Mouse (Mus musculus) ovary, postnatal 36 days (tissue): ENCODE results near the gene Crebrf.

Experiments
- DNase-seq: peaks from one replicate; pipeline ENCODE4 v3.0.0; 2022; ENCODE audit warnings: low spot score, mixed read lengths

Crebrf gene

DNA sequence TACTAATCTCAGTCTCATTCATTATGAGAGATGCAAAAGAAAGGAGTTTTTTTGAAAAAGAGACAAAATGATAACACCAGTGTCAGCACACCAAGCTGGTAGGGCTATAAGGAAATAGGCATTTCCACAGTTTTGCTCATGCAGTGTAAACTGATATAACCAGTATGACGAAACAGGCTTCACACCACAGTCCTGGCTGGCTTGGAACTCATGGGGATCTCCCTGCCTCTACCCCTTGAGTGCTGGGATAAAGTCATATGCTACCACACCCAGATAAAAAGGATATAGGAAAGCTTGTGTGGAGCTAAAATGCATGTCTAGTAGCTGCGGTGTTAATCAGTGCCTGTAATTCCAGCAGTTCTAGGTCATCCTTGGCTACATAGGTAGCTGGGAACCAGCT is 64.0 kb downstream of the Crebrf start:
- no peak for DNase-seq

GRCm38 (mm10) chr17:26780750-26781571 is 65.5 kb downstream of the Crebrf start, which contains the start of gene Bnip1:
TSS of gene Bnip1 (plus strand) at chr17:26781066.
- DNase-seq: peak; percentile 79

GRCm38 (mm10) chr17:26781610-26782043 is 66.2 kb downstream of the Crebrf start:
- no peak for DNase-seq

GRCm38 (mm10) chr17:26784525-26784924 is 69.1 kb downstream of the Crebrf start:
- no peak for DNase-seq

DNA sequence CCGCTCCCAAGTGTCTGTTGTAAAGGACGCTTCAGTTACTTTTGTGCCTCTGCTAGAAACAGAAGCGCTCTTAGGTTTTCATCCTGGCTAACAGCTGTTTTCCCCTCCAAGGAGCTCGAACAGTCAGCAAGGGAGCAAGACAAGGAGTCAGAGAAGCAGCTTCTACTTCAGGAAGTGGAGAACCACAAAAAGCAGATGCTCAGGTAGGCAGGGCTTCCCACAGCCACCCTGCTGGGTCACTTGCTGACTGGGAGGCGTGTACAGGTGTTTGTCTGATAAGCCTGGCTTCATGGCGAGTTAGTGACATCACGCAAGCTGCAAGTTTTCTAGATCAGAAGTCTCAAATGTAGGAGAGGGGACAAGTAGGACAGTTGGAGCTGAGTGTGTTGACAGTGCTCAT is 71.1 kb downstream of the Crebrf start:
- DNase-seq: no peak

- DNase-seq: no peak
These were observed 73.5 kb downstream of the Crebrf start for GRCm38 (mm10) chr17:26788986-26789385.

DNA sequence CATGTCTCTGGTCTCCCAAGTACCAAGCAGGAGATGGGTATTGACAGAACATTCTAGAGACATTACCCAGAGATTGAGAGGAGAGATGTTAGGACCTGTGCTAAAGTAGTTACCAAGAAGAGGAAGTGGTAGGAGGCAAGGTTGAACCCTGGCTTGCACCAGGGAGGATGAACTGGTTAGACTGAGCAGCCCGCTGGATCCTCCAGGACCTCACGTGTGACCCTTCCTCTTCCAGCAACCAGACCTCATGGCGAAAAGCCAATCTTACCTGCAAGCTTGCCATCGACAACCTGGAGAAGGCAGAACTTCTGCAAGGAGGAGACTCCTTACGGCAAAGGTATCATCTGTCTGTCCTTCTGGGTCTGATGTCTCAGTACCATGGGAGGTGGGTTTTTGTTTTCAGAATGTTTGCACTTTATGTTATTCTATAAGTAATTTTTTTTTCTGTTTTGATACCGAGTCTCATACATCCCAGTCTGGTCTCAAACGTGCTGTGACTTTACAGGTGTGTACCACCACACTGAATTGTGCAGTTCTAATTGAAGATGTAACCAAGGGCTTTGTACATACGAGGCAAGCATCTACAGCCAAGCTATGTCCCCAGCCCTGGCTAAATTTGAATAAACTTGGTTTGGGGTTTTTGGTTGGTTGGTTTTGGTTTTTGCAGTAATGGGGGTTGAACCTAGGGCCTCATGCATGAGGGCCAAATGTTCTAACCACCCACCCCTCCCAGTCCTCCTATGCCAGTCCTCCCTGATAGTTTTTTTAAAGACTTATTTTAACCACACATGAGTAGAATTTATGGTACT is 74.2 kb downstream of the Crebrf start:
- no peak for DNase-seq

DNA sequence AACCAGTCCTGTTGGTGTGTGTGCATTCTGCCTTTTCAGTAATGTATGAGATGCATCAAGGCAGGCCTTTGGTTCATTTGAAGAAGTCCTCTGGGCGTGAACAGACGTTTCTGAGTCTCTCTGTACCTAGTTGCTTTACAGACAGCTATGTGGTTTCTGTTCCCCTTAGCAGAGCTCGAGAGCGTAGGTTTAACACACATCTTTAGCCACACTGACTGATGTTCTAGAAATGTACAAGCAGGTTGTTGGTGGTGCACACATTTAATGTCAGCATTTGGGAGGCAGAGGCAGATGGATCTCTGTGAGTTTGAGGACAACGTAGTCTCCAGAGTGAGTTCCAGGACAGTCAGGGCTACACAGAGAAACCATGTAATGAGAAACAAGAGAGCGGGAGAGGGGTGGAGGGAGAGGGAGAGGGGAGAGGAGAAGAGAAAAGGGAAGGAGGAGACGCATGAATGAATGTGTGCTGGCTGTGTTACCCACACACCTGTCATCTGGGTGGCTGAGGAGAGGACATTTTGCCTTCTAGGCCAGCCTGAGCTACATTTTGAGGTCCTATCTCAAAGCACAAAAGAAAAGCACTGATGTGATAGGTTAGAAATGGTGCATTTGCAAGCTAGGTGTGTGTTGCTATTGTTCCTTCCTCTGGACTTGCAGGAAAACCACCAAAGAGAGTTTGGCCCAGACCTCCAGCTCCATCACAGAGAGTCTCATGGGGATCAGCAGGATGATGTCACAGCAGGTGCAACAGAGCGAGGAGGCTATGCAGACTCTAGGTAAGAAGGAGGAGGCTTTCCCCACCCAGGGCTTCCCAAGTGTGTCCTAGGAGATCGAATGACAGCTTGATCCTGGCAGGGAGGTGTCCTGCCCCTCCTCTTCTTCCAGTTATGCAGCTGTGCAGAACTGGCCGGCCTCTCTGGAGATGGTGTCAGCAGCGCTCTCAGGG is 75.1 kb downstream of the Crebrf start:
- no peak for DNase-seq

GRCm38 (mm10) chr17:26791580-26791979 is 76.1 kb downstream of the Crebrf start:
- DNase-seq: no peak

GRCm38 (mm10) chr17:26792096-26792495 is 76.6 kb downstream of the Crebrf start:
- peak; percentile 17 for DNase-seq

DNA sequence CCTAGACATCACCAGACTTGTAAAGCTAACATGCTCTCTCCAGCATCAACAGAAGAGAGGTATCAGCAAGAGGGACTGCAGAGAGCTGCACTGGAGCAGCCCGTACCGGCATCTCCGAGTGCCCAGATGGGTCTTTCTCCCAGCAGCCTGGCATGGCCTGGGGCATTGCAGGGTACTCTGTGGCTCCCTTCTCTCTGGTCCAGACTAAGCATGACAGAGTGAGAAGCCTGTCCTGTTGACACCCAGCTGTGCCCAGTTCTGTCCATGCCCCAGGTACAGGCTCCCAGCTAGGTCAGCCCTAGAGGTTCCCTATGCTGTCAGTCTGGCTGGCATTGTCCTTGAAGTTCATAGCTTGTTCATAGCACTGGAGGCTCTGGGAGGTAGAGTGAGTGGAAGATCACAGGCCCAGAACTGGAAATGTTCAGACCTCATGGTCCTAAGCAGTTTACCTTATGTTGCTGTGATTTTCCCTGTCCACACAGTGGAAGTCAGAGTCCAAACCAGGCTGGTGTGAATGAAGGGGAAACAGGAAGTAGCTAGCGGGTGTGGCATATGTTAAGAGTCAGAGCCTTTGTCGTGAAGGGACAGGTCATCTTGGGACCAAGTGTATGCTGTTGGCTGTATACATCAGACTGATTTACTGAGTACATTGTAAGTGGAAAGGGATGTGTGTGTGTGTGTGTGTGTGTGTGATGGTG is 77.8 kb downstream of the Crebrf start:
- DNase-seq: no peak

DNA sequence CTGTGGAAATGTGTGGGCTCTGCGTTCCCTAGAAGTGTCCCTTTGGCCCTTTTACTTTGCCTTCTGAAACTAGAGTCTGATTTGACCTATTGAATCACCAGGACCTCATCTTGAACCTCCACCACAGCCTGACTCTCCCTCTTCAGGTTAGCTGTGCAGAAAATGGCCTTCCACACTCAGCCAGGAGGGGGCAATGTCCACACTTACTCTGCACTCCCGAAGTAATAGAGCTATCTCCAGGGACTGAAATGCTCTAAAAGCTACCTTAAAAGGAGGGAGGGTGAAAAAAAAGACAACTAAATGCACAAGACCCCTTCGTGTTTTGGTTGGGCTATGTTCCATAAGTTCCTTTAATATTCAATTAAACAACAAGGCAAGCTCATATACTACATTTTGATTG is 79.3 kb downstream of the Crebrf start:
- peak; percentile 63 for DNase-seq

- no peak for DNase-seq
These were observed 79.9 kb downstream of the Crebrf start for GRCm38 (mm10) chr17:26795386-26795785.

- no peak for DNase-seq
These were observed 82.1 kb downstream of the Crebrf start for GRCm38 (mm10) chr17:26797379-26798128.

DNA sequence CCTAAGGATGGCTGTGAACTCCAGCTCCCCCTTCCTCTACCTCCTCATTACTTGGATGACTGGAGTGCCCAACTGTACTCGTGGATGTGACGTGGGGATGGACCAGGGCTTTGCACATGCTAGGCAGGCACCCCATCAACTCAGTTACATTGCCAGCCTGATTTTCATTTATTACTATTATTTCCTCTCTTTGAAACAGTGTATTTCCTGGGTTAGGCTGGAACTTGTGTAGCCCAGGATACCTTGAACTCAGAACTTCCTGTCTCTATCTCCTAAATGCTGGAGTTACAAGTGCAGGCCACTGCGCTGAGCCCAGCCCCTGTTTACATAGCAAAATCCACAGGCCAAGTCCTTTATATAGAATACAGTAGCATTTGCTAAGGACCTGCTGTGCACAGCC is 87.4 kb downstream of the Crebrf start:
- no peak for DNase-seq

DNA sequence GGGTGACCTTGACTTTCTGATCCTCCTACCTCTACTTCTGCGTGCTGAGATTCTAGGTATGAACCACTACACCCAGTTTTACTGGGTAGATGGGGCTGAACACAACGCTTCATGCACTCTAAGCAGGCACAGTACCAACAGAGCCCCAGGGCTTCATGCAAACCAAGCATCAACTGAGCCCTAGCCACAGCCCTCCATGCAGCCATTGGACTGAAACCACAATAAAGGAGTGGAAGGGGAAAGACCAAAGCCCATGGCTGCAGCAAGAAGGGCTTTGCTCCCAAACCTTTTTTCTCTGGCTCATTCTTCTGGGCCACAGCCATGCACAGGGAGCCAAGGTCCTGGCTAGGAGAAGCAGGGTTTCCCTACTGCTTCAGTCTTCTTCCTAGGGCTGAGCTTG is 97.2 kb downstream of the Crebrf start:
- no peak for DNase-seq

DNA sequence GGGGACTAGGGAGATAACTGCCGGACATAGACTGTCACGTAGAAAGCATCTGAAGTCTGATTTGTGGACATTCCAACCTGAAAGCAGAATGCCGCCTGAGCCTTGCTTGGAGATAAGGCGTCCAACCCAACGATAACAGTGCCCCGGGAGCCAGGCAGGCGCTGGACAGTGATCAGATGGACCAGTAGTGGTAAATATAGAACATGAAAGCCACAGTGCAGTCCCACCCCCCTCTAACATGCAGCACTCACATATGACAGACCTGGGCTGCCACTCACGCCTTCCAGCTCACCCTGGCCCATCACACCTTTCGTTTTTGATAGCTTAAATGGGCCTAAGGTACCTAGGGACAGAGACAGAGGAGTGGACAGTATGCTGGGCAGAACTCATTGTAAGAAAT is 98.0 kb downstream of the Crebrf start:
- no peak for DNase-seq

- DNase-seq: no peak
These were observed 101.4 kb downstream of the Crebrf start for GRCm38 (mm10) chr17:26816810-26817209.

DNA sequence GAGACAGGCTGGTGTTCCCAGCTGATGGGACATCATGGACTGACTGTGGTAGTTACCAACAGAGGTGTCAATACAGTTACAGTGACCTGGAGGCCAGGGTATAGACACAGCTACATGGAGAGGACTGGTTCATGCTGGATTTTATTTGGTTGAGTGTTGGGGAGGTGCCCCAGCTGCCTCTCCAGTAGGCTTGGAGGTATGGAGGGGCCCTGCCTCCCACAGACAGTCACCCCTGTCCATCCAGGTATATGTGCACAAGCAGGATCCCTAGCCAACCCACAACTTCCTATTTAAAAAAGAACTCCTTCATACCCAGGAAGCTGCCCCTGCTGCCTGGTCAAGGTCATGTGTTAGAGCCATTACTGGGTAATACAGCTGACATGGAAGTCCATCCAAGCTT is 102.3 kb downstream of the Crebrf start:
- DNase-seq: no peak

DNA sequence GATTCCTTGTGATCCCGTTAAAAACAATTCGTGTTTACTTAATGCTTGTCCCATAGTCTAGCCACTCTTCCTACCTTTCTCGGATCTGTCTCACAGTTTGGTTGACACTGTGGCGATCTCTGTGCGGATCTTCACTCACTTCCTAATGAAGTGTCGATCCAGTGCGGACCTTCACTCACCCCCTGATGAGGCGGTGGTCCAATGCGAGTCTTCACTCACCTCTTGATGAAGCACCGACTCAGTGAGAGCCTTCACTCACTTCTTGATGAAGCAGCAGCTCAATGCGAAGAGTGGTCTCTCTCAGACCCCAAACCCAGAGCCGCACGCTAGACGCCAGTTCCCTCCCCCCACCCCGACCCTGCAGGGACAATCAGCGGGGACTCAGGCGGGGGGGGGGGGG is 110.7 kb downstream of the Crebrf start:
- DNase-seq: no peak
